Mouse (Mus musculus): Measurements from ENCODE around the gene Cntn5.

DNA sequence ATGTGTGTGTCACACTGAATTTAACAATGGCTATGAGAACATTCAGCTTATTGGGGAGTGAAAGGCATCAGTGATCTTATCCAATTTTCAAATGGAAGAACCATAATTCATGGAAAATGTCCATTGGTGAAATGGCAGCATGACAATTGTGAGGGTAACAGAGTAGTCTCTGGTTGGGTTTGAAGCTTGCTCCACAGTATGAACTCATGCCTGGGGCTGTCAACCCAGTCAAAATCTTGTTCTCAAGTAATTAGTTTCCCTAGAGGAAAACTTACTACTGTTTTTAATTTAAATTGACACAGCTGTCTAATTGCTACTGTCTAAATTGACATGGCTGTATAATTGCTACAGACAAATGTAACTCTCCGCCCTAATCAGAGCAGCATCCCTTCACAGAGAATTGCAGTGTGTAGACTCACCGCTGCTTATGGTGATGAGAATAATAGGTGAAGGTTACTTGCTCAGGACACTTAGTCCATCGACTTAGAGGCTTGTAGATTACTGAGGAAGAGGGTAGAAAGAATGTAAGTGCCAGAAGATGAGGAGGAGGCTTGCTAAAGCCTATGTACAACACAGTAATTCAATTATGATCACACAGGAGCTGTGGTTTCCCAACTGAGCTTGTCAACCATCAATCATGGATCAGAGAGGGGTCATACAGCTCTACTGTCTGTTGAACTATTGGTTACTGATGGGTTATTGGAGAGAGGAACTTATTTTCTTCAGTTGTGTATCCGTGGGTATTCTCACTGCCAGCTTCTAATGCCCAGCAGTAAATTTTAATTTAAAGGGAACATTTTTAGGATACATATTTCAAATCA lies 859.4 kb downstream of the Cntn5 start:
- no peak for TF ChIP-seq POLR2A (IDR thresholded peaks at IDR 0.05; ENCODE audit: borderline replicate concordance, low read depth, low read length)
- no peak for TF ChIP-seq CTCF (IDR thresholded peaks at IDR 0.05; ENCODE audit: low read depth, low read length)

Measured in bone marrow macrophage, adult 2 months (primary cell).